Mouse (Mus musculus) heart, adult 10 weeks (tissue): Measurements from ENCODE around the gene Mrps18c. TPM values are rescaled to one million over a fixed set of nuclear protein-coding genes. Genes with fewer than 3 reads are reported as not detected.

Experiments used
- polyA plus RNA-seq: library from polyadenylated mRNA; stranded (reverse); fragments of 350-450 nt; fragmentation: Illumina TruSeq; extraction: RNeasy Lipid Tissue Mini Kit (QIAGEN cat#74804); gene quantifications from one replicate; pipeline ENCODE4 v1.2.3, GENCODE M21; 2014; ENCODE audit warnings: low read depth, low replicate concordance

Mrps18c gene
- polyA plus RNA-seq, result 83.3 TPM

DNA sequence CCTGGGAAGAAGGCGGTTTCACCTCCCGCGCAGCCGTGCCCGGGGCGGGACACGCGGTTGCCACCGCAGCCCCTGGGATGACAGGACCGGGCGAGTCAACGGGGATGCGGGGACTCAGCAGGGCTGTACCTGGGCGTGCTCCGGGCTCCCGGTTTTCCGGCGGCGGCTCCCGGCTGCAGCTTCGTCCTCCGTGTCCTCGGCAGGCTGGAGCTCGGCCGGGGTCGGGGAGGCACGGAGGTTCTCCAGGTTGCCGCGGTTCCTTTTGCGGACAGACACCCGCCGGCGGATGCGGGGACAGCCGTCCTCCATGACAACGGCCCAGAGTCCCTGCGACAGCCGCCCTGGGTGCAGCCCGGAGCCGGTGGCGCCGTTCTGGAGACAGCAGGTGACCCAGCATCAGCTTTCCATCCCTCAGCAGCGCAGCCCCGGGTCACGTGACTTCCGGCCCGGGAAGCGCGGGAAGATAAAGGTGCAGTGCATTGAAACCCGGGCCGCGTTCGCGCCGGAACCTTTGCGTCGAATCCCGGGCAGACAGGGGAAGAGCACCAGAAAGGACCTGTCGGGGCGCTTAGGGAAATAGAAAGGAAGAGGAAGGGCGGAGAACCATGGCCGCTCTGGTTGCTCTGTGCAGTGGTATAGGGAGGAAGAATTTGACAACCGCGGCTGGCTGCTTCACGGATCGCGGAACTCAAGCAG lies at the start of gene Mrps18c, which contains the start of gene Helq:
TSS of gene Mrps18c (plus strand) at position 463 of the 696 bp plus-strand sequence.
TSS of gene Helq (minus strand) at position 434 of the 696 bp plus-strand sequence.

DNA sequence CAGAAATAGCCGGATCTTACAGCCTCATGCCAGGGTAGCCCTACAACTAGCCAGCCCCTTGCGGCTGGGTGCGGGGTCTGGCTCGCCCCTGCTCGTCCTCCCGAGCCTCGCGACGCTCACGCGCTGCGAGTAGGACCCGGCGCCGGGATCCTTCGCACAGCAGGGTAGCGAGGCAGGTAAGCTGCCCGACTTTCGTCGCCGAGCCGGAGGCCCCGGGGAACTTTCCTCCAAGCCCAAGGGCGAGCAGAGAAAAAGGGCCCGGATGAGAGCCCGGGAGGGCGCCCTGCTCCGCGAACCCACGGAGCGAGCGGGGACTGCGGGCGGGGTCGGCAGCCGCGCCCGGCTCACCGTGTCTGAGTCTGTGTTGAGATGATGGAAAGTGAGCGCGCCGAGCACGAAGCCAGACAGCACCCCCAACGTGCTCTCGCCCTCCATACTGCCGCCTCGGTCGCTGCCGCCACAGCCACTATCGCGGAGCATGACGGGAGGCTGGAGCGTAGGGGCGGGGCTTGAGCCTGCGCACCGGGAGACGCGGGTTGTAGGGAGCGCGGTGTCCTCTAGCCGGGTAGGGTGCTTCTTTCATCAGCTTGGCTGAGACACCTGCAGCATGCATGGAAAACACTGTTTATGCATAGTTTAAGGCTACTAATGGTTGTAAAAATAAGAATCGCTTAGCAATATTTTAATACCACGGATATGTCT lies 22.2 kb downstream of the Mrps18c start, which contains the start of gene Abraxas1:
TSS of gene Abraxas1 (minus strand) at position 483 of the 702 bp plus-strand sequence.

DNA sequence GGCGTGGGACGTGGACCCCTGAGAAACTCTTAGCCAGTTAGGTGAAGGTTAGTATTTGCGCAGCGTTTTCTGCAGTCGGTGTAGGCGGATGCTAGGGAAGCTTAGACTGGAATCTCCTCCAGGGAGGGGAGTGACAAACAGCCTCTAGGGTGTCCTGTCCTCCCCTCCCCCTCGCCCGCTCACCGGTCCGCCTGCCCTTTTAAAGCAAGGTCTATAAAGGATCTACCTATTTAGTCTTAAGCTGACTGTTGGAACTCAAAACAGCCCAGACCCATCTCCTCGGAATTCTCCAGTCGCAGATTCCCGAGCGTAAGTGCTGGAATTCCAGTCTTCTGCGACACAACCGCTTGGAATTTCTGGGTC lies 47.0 kb downstream of the Mrps18c start, which contains the start of gene Gpat3:
TSS of gene Gpat3 (plus strand) at position 229 of the 363 bp plus-strand sequence.

Other genes with a start within 250 kb of the Mrps18c start
- gene Plac8, start 226.4 kb upstream of the Mrps18c start, polyA plus RNA-seq, result 2.2 TPM
- gene Coq2, start 123.5 kb upstream of the Mrps18c start, polyA plus RNA-seq, result 127 TPM
- 0.73 TPM for gene Hpse, start 78.9 kb upstream of the Mrps18c start, polyA plus RNA-seq
- gene Helq, start within 50 bp of the Mrps18c start, polyA plus RNA-seq, result 6.2 TPM
- 12.6 TPM for gene Abraxas1, start 22.3 kb downstream of the Mrps18c start, polyA plus RNA-seq
- gene Gpat3, start 47.1 kb downstream of the Mrps18c start, polyA plus RNA-seq, result 11.5 TPM